Mouse (Mus musculus) midbrain, embryonic 15.5 days (tissue): ENCODE measurements at regions not wholly inside any gene's neighbourhood (a gene's known extent, or its start where the extent isn't known, plus 50 kb on each side); places are given as distances from the start of the nearest gene placed in this dataset. TPM values are rescaled to one million over a fixed set of nuclear protein-coding genes. Genes with fewer than 3 reads are reported as not detected.

Experiments
- ATAC-seq: fragments of 200-750 bp; cut with Nextera tagmentation; replicated peaks from 2 replicates; pipeline ENCODE4 v1.8.0; 2017; ENCODE audit warnings: moderate TSS enrichment
- H3K27ac ChIP-seq: fragments of 300-500 bp; sonication (generic); 2 replicates; pipeline ENCODE4 v1.5.1; 2015; ENCODE audit warnings: mild to moderate bottlenecking, inconsistent platforms
- H3K27me3 ChIP-seq: fragments of 300-500 bp; sonication (generic); replicated peaks from 2 replicates; pipeline ENCODE4 v1.6.1; 2015; ENCODE audit warnings: inconsistent platforms
- H3K36me3 ChIP-seq: fragments of 300-500 bp; sonication (generic); replicated peaks from 2 replicates; pipeline ENCODE4 v1.6.1; 2015; ENCODE audit warnings: inconsistent platforms
- H3K4me1 ChIP-seq: fragments of 300-500 bp; sonication (generic); 2 replicates; pipeline ENCODE4 v1.6.1; 2015; ENCODE audit warnings: inconsistent platforms
- H3K4me2 ChIP-seq: fragments of 300-500 bp; sonication (generic); 2 replicates; pipeline ENCODE4 v1.6.1; 2015; ENCODE audit warnings: inconsistent platforms, mild to moderate bottlenecking, moderate library complexity
- H3K4me3 ChIP-seq: fragments of 300-500 bp; sonication (generic); 2 replicates; pipeline ENCODE4 v1.5.1; 2015; ENCODE audit warnings: mild to moderate bottlenecking, inconsistent platforms
- H3K9ac ChIP-seq: fragments of 300-500 bp; sonication (generic); 2 replicates; pipeline ENCODE4 v1.6.1; 2015; ENCODE audit warnings: mild to moderate bottlenecking, inconsistent platforms
- H3K9me3 ChIP-seq: fragments of 300-500 bp; sonication (generic); 2 replicates; pipeline ENCODE4 v1.6.1; 2016; ENCODE audit warnings: inconsistent platforms
- WGBS: fragments of 180-500 bp; shearing (Covaris S2); methylation state at CpG from one replicate; pipeline ENCODE4 v1.1.7; 2015; ENCODE audit warnings: mixed read lengths; 5-methylcytosine and 5-hydroxymethylcytosine counted together
- microRNA counts: library from miRNA; unstranded; fragments of <30 nt; microRNA quantifications from one replicate; lab custom pipeline; 2016
- microRNA-seq: library from miRNA; unstranded; fragments of <30 nt; microRNA quantifications from one replicate; pipeline ENCODE4, GENCODE M21; 2016

DNA sequence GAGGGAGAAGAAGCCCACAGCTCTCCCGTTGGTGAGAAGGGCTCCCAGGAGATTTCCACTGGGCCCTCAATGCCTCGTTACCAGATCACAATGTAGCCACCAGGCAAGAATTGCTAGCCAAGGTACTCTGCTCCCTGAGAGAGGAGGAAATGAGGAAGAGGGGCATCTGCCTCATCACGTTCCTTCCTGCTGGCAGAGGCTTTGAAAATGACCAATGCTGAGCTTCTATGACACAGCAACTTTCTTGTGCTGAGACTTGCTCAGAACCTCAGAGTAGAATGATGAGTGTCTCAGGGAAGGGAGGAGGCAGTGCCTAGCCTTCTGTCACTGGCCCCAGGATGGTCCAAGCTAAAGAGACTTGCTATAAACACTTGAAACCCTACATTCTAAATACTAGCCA is 78.7 kb upstream of the Hsd17b12 start:
- 57% methylated on average over 3 of the region's 3 CpGs for WGBS
- H3K27ac ChIP-seq = no peak overlapping the region
- no peak for ATAC-seq
- H3K4me2 ChIP-seq = no peak overlapping the region
- H3K9me3 ChIP-seq = no peaks in the 10 kb centered on the region
- H3K4me1 ChIP-seq = peaks cover 22% of the 10 kb centered on the region
- no peak overlapping the region for H3K9ac ChIP-seq
- peaks cover 33% of the 10 kb centered on the region for H3K27me3 ChIP-seq
- no peaks in the 10 kb centered on the region for H3K36me3 ChIP-seq
- no peak overlapping the region for H3K4me3 ChIP-seq

DNA sequence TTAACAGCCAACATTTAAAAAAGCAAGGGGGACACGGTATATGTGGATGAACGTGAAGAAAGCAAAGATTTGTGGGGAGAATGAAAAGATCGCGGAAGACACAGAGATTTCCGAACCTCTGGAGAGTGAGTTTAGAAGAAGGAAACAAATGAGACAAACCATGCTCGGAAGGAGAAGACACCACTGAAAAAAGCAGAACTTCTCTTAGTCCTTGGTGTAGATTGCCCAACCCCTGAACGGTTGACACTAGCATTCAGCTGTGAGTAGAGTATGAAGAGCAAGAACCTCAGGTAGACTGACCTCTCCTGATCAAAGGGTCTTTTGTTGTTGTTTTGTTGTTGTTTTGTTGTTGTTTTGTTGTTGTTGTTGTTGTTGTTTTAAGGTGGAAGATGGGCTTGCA is 75.8 kb upstream of the Hsd17b12 start:
- no peak overlapping the region for H3K27ac ChIP-seq
- peaks cover 10% of the 10 kb centered on the region for H3K27me3 ChIP-seq
- no peak overlapping the region for H3K9ac ChIP-seq
- WGBS = 94% methylated on average over 7 of the region's 7 CpGs
- no peaks in the 10 kb centered on the region for H3K9me3 ChIP-seq
- no peaks in the 10 kb centered on the region for H3K36me3 ChIP-seq
- ATAC-seq = no peak
- no peak overlapping the region for H3K4me3 ChIP-seq
- no peak overlapping the region for H3K4me2 ChIP-seq
- H3K4me1 ChIP-seq = no peaks in the 10 kb centered on the region

DNA sequence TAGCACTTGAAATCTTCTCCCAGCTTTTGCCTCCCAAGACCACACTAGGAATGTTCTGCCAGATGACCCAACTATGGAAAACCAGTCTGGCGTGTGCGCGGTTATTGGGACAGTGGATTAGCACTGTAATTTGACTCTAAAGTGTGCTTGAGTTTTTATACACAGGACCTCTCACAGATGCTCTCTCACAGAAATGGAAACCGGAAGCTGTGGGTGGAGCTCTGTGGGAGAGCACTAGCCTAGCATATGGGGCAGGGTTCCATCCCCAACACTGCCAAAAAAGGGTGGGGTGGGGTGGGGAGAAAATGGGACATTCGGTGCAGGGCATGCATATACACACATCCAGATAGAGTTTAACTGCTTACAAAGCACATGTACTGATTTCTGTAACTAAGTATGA is 61.7 kb upstream of the Hsd17b12 start:
- no peak for ATAC-seq
- no peaks in the 10 kb centered on the region for H3K36me3 ChIP-seq
- 80% methylated on average over 5 of the region's 5 CpGs for WGBS
- H3K27ac ChIP-seq = no peak overlapping the region
- H3K4me3 ChIP-seq = no peak overlapping the region
- H3K9me3 ChIP-seq = no peaks in the 10 kb centered on the region
- no peak overlapping the region for H3K9ac ChIP-seq
- H3K4me1 ChIP-seq = no peaks in the 10 kb centered on the region
- H3K27me3 ChIP-seq = no peaks in the 10 kb centered on the region
- no peak overlapping the region for H3K4me2 ChIP-seq

DNA sequence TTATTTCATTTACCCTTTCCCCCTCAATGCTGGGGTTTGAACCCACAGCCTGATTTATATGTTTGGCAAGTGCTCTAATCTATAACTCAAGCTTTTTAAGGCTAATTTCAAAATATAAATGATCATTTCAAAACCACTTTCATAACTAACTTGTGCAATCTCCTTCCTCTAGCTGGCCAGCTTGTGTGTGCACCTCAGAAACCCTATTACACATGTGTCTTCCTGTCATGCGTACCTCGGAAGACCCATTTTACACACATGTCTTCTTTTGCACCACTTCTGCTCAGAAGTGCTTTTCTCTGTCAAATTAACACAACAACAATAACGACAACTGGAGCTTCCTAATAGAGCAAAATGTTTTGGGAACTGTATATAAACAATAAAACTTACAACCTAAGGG is 59.7 kb upstream of the Hsd17b12 start:
- 93% methylated on average over 3 of the region's 3 CpGs for WGBS
- H3K4me1 ChIP-seq = no peaks in the 10 kb centered on the region
- no peak overlapping the region for H3K9ac ChIP-seq
- no peak overlapping the region for H3K4me3 ChIP-seq
- no peaks in the 10 kb centered on the region for H3K36me3 ChIP-seq
- H3K27ac ChIP-seq = no peak overlapping the region
- no peak for ATAC-seq
- H3K27me3 ChIP-seq = no peaks in the 10 kb centered on the region
- H3K9me3 ChIP-seq = no peaks in the 10 kb centered on the region
- no peak overlapping the region for H3K4me2 ChIP-seq

DNA sequence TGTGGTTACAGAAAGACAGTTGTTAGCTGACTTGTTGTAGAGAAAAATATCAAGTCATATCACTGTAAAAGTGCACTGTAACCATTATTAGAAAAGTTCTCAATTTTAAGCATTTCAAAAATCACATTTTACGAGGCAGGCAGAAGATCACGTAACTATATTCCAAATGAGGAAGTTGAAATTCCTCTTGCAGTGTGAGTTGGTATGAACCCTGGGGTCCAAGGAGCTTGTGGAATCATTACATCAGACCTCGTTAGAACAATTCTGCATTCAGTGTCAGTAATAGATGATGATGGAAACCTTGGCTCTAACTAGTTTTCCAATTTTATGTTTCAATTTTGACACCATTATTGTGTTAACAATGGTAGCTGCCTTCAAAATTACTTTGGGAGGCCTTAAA is 57.7 kb upstream of the Hsd17b12 start:
- Histone ChIP-seq H3K9ac (no peak overlapping the region), H3K4me3 (no peak overlapping the region), H3K4me2 (no peak overlapping the region), H3K27ac (no peak overlapping the region), H3K4me1 (no peaks in the 10 kb centered on the region), H3K9me3 (no peaks in the 10 kb centered on the region), H3K36me3 (no peaks in the 10 kb centered on the region), H3K27me3 (no peaks in the 10 kb centered on the region)
- no peak for ATAC-seq
- WGBS = 88% methylated on average over 3 of the region's 3 CpGs

MicroRNAs in the stretch of these regions (microRNA counts, 519-probe panel; counts per million panel counts)
- 3,337 counts per million, percentile 77 among the panel's probes with 10 or more counts for microRNA mmu-miR-129-3p (lab: Ali Mortazavi, UCI)
- microRNA mmu-miR-129-5p (lab: Ali Mortazavi, UCI) = 2,632 counts per million, percentile 55 among the panel's probes with 10 or more counts

Small RNA genes in the stretch of these regions (microRNA-seq; reads per million reads assigned to microRNA genes)
- gene Mir129-2 (not detected), gene Mir129b (not detected)
